Mouse (Mus musculus) hematopoietic stem cell, adult 5-6 weeks (primary cell): ENCODE measurements around the gene Egr4. TPM values are rescaled to one million over a fixed set of nuclear protein-coding genes. Genes with fewer than 3 reads are reported as not detected.
A peak's percentile ranks its signal among the peaks of the same experiment; 100 is the strongest.

Source experiments
- ATAC-seq, 2 experiments: fragments of 125-278 bp in 1 of 2; replicated peaks in 1 of 2; 2 replicates each; pipeline ENCODE4 v1.8.0; 2016 to 2017; ENCODE audit warnings: inconsistent platforms in 2 of 2, mild to moderate bottlenecking in 2 of 2, moderate number of reproducible peaks in 2 of 2, low read depth in 1 of 2, moderate TSS enrichment in 1 of 2; ENCODE audit not compliant: low FRiP score in 2 of 2, poor library complexity in 2 of 2, severe bottlenecking in 2 of 2, insufficient read depth in 1 of 2, low TSS enrichment in 1 of 2
- total RNA-seq: library from RNA; stranded (forward); fragments of 172-1452, 232-1000 nt; gene quantifications from 2 replicates; pipeline ENCODE4 v1.2.3, GENCODE M21; 2017

Gene Egr4
- total RNA-seq, 1 experiment from 2014 or later, result 0.10 TPM

DNA sequence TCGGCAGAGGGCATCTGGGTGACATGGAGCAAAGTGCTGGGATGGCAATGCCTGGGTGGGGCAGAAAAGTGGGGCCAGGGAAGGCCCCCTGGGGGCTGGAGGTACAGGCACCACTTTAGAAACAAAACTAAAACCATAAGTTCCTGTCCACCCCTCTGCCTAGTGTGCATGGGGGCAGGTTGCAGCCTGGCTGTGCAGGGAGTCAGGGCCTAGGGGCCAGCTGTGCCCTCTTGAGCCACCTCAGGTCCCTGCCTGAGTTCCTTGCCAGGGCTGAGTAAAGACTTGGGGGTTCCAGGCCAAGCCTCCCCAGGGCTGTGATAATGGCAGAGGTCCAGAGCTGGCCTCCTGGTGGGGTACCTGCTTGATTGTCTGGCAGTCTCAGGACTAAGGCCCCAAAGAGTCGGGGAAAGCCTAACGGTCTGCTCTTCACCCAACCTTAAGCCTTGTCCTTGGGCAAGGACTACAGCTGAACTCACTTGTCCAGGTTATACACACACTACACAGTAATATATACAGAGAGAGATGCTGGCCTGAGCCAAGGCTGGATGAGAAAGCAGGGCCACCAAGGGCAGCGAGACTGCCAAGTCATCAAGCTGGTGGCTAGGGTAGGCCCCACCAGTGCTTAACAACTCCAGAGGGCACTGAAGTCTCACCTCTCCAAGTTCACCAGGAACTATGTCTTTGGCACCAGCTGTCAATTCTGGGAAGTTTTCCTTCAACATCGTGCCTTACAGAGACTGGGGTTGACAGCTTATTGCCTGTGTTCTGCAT lies 43.5 kb downstream of the Egr4 start:
- ATAC-seq, result peak in 1 of 2 experiments; percentile 22; a peak in 1 of 4 replicates

DNA sequence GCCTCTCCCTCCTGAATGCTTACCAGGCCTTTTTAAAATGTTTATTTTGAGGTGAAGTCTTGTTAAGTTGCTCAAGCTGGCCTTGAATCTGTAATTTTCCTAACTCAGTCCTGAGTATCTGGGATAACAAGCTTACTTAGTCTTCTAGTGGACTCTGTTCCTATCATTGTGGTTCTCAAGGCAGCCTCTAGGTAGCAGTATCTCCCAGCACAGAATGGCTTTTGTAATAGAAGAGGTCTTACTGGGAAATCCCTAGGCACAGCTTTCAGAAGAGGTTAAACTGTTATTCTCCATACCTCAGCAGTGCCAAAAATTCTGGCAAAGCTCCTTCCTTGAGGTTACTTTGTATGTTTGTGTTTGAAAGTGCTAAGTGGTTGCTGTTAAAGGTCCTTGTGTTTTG lies 48.0 kb downstream of the Egr4 start:
- no peak for ATAC-seq

Other genes with a start within 250 kb of the Egr4 start
- 1.7 and 3.5 TPM in 2 replicates for gene Sfxn5, start 180.2 kb downstream of the Egr4 start, total RNA-seq
- gene Rab11fip5, start 139.0 kb downstream of the Egr4 start, total RNA-seq, result 8.2 and 12.1 TPM in 2 replicates
- not detected in 2 replicates for gene Noto, start 89.7 kb downstream of the Egr4 start, total RNA-seq
- 48.8 and 58.0 TPM in 2 replicates for gene Smyd5, start 81.6 kb downstream of the Egr4 start, total RNA-seq
- gene Cct7, start 62.1 kb downstream of the Egr4 start, total RNA-seq, result 232 and 274 TPM in 2 replicates
- gene Pradc1, start 61.6 kb downstream of the Egr4 start, total RNA-seq, result 9.3 and 10.7 TPM in 2 replicates
- not detected in 2 replicates for gene Fbxo41, start 10.6 kb downstream of the Egr4 start, total RNA-seq
- 17.8 and 22.6 TPM in 2 replicates for gene Alms1, start 73.9 kb upstream of the Egr4 start, total RNA-seq
- not detected in 2 replicates for gene Nat8f7, start 199.6 kb upstream of the Egr4 start, total RNA-seq